Mouse (Mus musculus) forebrain, embryonic 10.5 days (tissue): ENCODE measurements around the gene AC124108.1. TPM values are rescaled to one million over a fixed set of nuclear protein-coding genes. Genes with fewer than 3 reads are reported as not detected.
"Not testable (repeated sequence)": the region's sequence is repeated elsewhere in the genome, so short reads cannot be mapped to it uniquely, and the experiment has no call there.

Experiments
- DNase-seq: peaks from one replicate; pipeline ENCODE4 v3.0.0-alpha.2; 2017; ENCODE audit warnings: low spot score; ENCODE audit errors: extremely low spot score
- H3K27ac ChIP-seq: fragments of 300-500 bp; sonication (generic); 2 replicates; pipeline ENCODE4 v1.5.1; 2016; ENCODE audit warnings: mild to moderate bottlenecking
- H3K27me3 ChIP-seq: fragments of 300-500 bp; sonication (generic); 2 replicates; pipeline ENCODE4 v1.6.1; 2016; ENCODE audit warnings: mild to moderate bottlenecking; ENCODE audit not compliant: poor library complexity, severe bottlenecking
- H3K36me3 ChIP-seq: fragments of 300-500 bp; sonication (generic); replicated peaks from 2 replicates; pipeline ENCODE4 v1.6.1; 2016; ENCODE audit warnings: mild to moderate bottlenecking, moderate library complexity
- H3K4me1 ChIP-seq: fragments of 300-500 bp; sonication (generic); 2 replicates; pipeline ENCODE4 v1.6.1; 2016
- H3K4me3 ChIP-seq: fragments of 300-500 bp; sonication (generic); 2 replicates; pipeline ENCODE4 v1.5.1; 2016; ENCODE audit warnings: mild to moderate bottlenecking, moderate library complexity
- H3K9me3 ChIP-seq: fragments of 300-500 bp; sonication (generic); 2 replicates; pipeline ENCODE4 v1.6.1; 2016; ENCODE audit warnings: mild to moderate bottlenecking, moderate library complexity
- WGBS: fragments of 180-500 bp; shearing (Covaris S2); methylation state at CpG from one replicate; pipeline ENCODE4 v1.1.7; 2016; 5-methylcytosine and 5-hydroxymethylcytosine counted together
- polyA plus RNA-seq: library from polyadenylated mRNA; unstranded; fragments of >200 nt; fragmentation: Nextera tagmentation; extraction: Ambion mirVana; gene quantifications from 2 replicates; pipeline ENCODE4 v1.2.1, GENCODE M21; 2016

Gene AC124108.1
- polyA plus RNA-seq, 1 experiment from 2014 or later, result 3.3 TPM

- H3K27ac ChIP-seq, result no peak overlapping the region
- H3K4me1 ChIP-seq, result peaks cover 36% of the 10 kb centered on the region
- H3K4me3 ChIP-seq, result no peak overlapping the region
- DNase-seq, result no peak
- no peaks in the 10 kb centered on the region for H3K9me3 ChIP-seq
- H3K27me3 ChIP-seq, result peaks cover 37% of the 10 kb centered on the region
- WGBS, result 7% methylated on average over 8 of the region's 8 CpGs
- H3K36me3 ChIP-seq, result no peaks in the 10 kb centered on the region
Measured at GRCm38 (mm10) chr1:132153691-132154090, 37.6 kb upstream of the AC124108.1 start.

- Histone ChIP-seq H3K27ac (no peak overlapping the region), H3K4me1 (peaks cover 52% of the 10 kb centered on the region), H3K27me3 (peaks cover 57% of the 10 kb centered on the region), H3K4me3 (no peak overlapping the region), H3K9me3 (no peaks in the 10 kb centered on the region), H3K36me3 (no peaks in the 10 kb centered on the region)
- peak; percentile 77 for DNase-seq
- 15% methylated on average over 6 of the region's 6 CpGs for WGBS
Measured at GRCm38 (mm10) chr1:132155737-132156136, 35.5 kb upstream of the AC124108.1 start.

DNA sequence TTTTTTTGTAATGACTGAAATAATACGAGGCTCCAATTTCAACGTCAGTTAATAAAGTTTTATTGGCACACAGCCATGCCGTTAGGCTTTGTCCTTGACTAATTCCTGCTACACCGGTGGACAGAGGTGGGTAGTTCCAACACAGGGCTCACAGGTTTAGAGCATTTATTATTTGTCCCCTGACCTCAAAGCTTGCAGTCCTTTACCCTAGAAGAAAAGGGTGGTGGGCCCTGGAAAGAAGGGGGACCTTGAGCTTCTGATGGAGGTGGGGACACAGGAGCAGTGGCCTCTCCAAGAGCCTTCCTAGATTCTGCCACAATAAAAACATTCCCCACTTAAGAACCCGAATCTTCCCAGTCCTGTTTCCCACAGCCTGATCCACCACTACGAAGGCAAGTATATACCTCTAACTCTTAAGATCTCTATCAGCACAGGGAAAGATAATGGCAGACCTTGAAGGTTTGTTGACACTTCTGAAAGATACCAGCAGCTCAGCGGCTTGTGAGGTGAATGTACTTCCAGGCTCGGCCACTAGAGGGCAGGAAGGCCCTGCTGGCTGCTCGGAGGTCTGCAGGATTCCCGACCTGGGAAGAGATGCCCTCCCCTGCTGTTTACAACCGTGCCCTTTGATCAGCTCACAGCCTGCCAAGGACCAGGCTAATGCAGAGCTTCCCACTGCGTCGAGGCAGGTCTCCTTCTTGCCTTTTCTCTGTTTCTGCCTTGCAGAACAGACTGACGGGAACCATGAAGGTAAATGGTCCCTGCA lies 34.1 kb upstream of the AC124108.1 start:
- H3K27me3 ChIP-seq, result peaks cover 58% of the 10 kb centered on the region
- DNase-seq, result peak; percentile 88
- peak overlapping the region; percentile 30; the same call in 1 of the 2 replicates for H3K4me3 ChIP-seq
- peaks cover 60% of the 10 kb centered on the region for H3K4me1 ChIP-seq
- 26% methylated on average over 14 of the region's 14 CpGs for WGBS
- 0 out of 2 replicates have a peak overlapping the region, but pooled peaks have one; percentile 51 for H3K27ac ChIP-seq
- H3K36me3 ChIP-seq, result no peaks in the 10 kb centered on the region
- no peaks in the 10 kb centered on the region for H3K9me3 ChIP-seq

- WGBS, result 23% methylated on average over 7 of the region's 7 CpGs
- peaks cover 59% of the 10 kb centered on the region for H3K4me1 ChIP-seq
- no peak for DNase-seq
- H3K9me3 ChIP-seq, result no peaks in the 10 kb centered on the region
- H3K36me3 ChIP-seq, result no peaks in the 10 kb centered on the region
- H3K27ac ChIP-seq, result 0 out of 2 replicates have a peak overlapping the region, but pooled peaks have one; percentile 51
- peaks cover 53% of the 10 kb centered on the region for H3K27me3 ChIP-seq
- H3K4me3 ChIP-seq, result peak overlapping the region; percentile 30; the same call in 1 of the 2 replicates
Measured at GRCm38 (mm10) chr1:132157808-132158207, 33.4 kb upstream of the AC124108.1 start.

DNA sequence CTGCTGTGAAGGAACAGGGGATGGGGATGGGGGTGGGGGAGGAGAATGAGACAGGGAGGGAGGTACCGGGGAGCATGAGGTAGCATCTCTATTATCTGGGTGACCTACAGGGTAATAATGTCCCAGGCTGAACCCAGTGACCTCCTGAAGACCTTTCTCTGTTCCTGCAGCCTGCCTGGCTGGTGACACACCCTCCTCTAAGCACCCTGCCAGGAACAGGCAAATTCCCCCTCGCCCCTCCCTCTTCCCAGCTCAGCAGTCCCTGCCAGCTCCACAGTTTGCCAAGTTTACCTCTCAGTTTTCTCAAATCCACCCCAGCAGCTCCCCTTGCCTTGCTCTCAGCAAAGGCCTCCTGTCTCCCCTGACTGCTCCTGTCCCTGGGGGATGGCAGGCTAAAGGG lies 32.5 kb upstream of the AC124108.1 start:
- H3K4me3 ChIP-seq, result no peak overlapping the region
- H3K36me3 ChIP-seq, result no peaks in the 10 kb centered on the region
- H3K27me3 ChIP-seq, result peaks cover 53% of the 10 kb centered on the region
- no peak for DNase-seq
- WGBS, result 19% methylated on average over 2 of the region's 2 CpGs
- peaks cover 50% of the 10 kb centered on the region for H3K4me1 ChIP-seq
- H3K9me3 ChIP-seq, result no peaks in the 10 kb centered on the region
- no peak overlapping the region for H3K27ac ChIP-seq

- Histone ChIP-seq H3K9me3 (no peaks in the 10 kb centered on the region), H3K27me3 (peaks cover 60% of the 10 kb centered on the region), H3K27ac (0 out of 2 replicates have a peak overlapping the region, but pooled peaks have one; percentile 6), H3K4me3 (no peak overlapping the region), H3K4me1 (peaks cover 54% of the 10 kb centered on the region), H3K36me3 (no peaks in the 10 kb centered on the region)
- WGBS, result 62% methylated on average over 4 of the region's 4 CpGs
- DNase-seq, result no peak
Measured at GRCm38 (mm10) chr1:132159681-132160080, 31.6 kb upstream of the AC124108.1 start.

GRCm38 (mm10) chr1:132161211-132161880 lies 29.9 kb upstream of the AC124108.1 start:
- Histone ChIP-seq H3K4me3 (no peak overlapping the region), H3K9me3 (peaks cover 5% of the 10 kb centered on the region; the same call in 1 of the 2 replicates), H3K27ac (no peak overlapping the region), H3K27me3 (peaks cover 62% of the 10 kb centered on the region), H3K4me1 (peaks cover 55% of the 10 kb centered on the region), H3K36me3 (no peaks in the 10 kb centered on the region)
- no peak for DNase-seq
- 61% methylated on average over 7 of the region's 7 CpGs for WGBS

- H3K4me1 ChIP-seq, result peaks cover 53% of the 10 kb centered on the region
Measured at GRCm38 (mm10) chr1:132162618-132163017, 28.6 kb upstream of the AC124108.1 start.

GRCm38 (mm10) chr1:132164780-132165518 lies 26.3 kb upstream of the AC124108.1 start:
- DNase-seq, result no peak

More at GRCm38 (mm10) chr1:132162618-132163017, 28.6 kb upstream of the AC124108.1 start:
- WGBS, result 52% methylated on average over 9 of the region's 9 CpGs
- DNase-seq, H3K27ac ChIP-seq, H3K4me3 ChIP-seq, H3K36me3 ChIP-seq, H3K9me3 ChIP-seq: not testable (repeated sequence)
- peaks cover 74% of the 10 kb centered on the region for H3K27me3 ChIP-seq

DNA sequence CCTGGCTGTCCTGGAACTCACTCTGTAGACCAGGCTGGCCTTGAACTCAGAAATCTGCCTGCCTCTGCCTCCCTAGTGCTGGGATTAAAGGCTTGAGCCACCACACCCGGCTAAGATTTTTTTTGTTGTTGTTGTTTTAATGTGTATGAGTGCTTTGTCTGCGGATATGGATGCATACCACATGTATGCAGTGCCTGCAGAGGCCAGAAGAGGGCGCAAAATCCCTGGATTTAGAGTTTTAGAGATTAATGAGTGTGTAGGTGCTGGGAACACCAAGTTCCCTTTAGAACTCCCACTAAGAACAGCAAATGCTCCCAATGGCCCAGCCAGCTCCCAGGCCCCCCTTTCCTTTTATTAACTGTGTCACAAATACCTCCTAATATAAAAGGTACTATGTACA lies 25.4 kb upstream of the AC124108.1 start:
- Histone ChIP-seq H3K4me1 (peaks cover 41% of the 10 kb centered on the region), H3K27me3 (peaks cover 73% of the 10 kb centered on the region), H3K36me3 (no peaks in the 10 kb centered on the region), H3K4me3 (no peak overlapping the region), H3K9me3 (peaks cover 5% of the 10 kb centered on the region; the same call in 1 of the 2 replicates), H3K27ac (no peak overlapping the region)
- WGBS, result 62% methylated on average over 3 of the region's 3 CpGs
- DNase-seq, result no peak

More at GRCm38 (mm10) chr1:132164780-132165518, 26.3 kb upstream of the AC124108.1 start:
- peaks cover 5% of the 10 kb centered on the region; the same call in 1 of the 2 replicates for H3K9me3 ChIP-seq
- peaks cover 73% of the 10 kb centered on the region for H3K27me3 ChIP-seq
- H3K36me3 ChIP-seq, result no peaks in the 10 kb centered on the region
- no peak overlapping the region for H3K4me3 ChIP-seq
- 51% methylated on average over 13 of the region's 13 CpGs for WGBS
- peaks cover 42% of the 10 kb centered on the region for H3K4me1 ChIP-seq
- peak overlapping the region; percentile 22; the same call in 1 of the 2 replicates for H3K27ac ChIP-seq

DNA sequence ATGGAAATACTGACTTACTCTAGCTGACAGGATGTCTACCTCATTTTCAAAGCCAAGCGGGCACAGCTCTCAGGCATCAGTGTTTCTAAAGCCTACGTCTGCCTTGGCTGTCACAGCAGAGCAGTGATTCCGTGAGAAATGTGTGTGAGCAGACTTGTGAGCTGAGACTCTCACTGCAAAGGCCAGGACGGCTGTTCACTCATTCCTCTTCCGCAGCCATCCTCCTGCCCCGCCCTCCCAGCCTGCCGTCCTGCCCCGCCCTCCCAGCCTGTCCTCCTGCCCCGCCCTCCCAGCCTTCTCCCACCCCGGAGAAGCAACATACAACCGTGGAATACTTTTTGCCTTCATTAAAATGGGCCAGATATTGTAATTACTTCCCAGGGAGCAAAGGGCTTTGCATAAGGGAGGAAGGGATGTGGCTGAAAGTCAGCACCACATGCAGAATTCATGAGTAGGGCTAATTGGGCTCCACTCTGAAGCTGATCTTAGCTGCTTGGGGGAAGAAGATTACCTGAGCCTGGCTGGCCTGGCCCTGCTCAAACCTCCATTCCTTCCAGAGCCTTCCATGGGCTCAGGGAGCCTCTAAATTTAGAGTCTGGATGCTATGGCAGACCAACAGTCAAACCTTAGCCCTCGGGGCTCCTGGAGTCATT lies 23.0 kb upstream of the AC124108.1 start:
- Histone ChIP-seq H3K4me1 (peaks cover 42% of the 10 kb centered on the region), H3K36me3 (no peaks in the 10 kb centered on the region), H3K27ac (peak overlapping the region; percentile 21; the same call in 1 of the 2 replicates), H3K9me3 (peaks cover 5% of the 10 kb centered on the region; the same call in 1 of the 2 replicates), H3K27me3 (peaks cover 72% of the 10 kb centered on the region), H3K4me3 (peak overlapping the region; percentile 36)
- DNase-seq, result no peak
- WGBS, result 10% methylated on average over 12 of the region's 12 CpGs

- peaks cover 5% of the 10 kb centered on the region; the same call in 1 of the 2 replicates for H3K9me3 ChIP-seq
- whole genome bisulfite sequencing, result 62% methylated on average over 6 of the region's 6 CpGs
- H3K36me3 ChIP-seq, result no peaks in the 10 kb centered on the region
- no peak for DNase-seq
- peaks cover 31% of the 10 kb centered on the region for H3K4me1 ChIP-seq
- peaks cover 56% of the 10 kb centered on the region for H3K27me3 ChIP-seq
- no peak overlapping the region for H3K4me3 ChIP-seq
- no peak overlapping the region for H3K27ac ChIP-seq
Measured at GRCm38 (mm10) chr1:132170698-132171097, 20.6 kb upstream of the AC124108.1 start.
